Mouse (Mus musculus) embryonic facial prominence, embryonic 12.5 days (tissue): ENCODE data around the gene Ssc5d. TPM values are rescaled to one million over a fixed set of nuclear protein-coding genes. Genes with fewer than 3 reads are reported as not detected.
A peak's percentile ranks its signal among the peaks of the same experiment; 100 is the strongest.

Experiments used
- ATAC-seq: fragments of 200-750 bp; cut with Nextera tagmentation; 2 replicates; pipeline ENCODE4 v1.8.0; 2017; ENCODE audit not compliant: insufficient number of reproducible peaks, insufficient read depth, low FRiP score, low TSS enrichment
- H3K27ac ChIP-seq: fragments of 300-500 bp; sonication (generic); 2 replicates; pipeline ENCODE4 v1.5.1; 2016; ENCODE audit warnings: mild to moderate bottlenecking
- H3K27me3 ChIP-seq: fragments of 300-500 bp; sonication (generic); 2 replicates; pipeline ENCODE4 v1.6.1; 2016; ENCODE audit warnings: mild to moderate bottlenecking, moderate library complexity
- H3K36me3 ChIP-seq: fragments of 300-500 bp; sonication (generic); 2 replicates; pipeline ENCODE4 v1.6.1; 2016; ENCODE audit warnings: mild to moderate bottlenecking
- H3K4me1 ChIP-seq: fragments of 300-500 bp; sonication (generic); 2 replicates; pipeline ENCODE4 v1.6.1; 2016
- H3K4me2 ChIP-seq: fragments of 300-500 bp; sonication (generic); replicated peaks from 2 replicates; pipeline ENCODE4 v1.6.1; 2016; ENCODE audit warnings: mild to moderate bottlenecking, moderate library complexity
- H3K4me3 ChIP-seq: fragments of 300-500 bp; sonication (generic); 2 replicates; pipeline ENCODE4 v1.5.1; 2016; ENCODE audit warnings: mild to moderate bottlenecking
- H3K9ac ChIP-seq: fragments of 300-500 bp; sonication (generic); 2 replicates; pipeline ENCODE4 v1.6.1; 2016; ENCODE audit warnings: mild to moderate bottlenecking, moderate library complexity
- H3K9me3 ChIP-seq: fragments of 300-500 bp; sonication (generic); 2 replicates; pipeline ENCODE4 v1.6.1; 2016; ENCODE audit warnings: mild to moderate bottlenecking, moderate library complexity
- WGBS: fragments of 180-500 bp; shearing (Covaris S2); methylation state at CpG from one replicate; pipeline ENCODE4 v1.1.7; 2016; 5-methylcytosine and 5-hydroxymethylcytosine counted together
- polyA plus RNA-seq: library from polyadenylated mRNA; unstranded; fragments of >200 nt; fragmentation: Nextera tagmentation; extraction: Ambion mirVana; gene quantifications from 2 replicates; pipeline ENCODE4 v1.2.1, GENCODE M21; 2016

The Ssc5d gene
- polyA plus RNA-seq, 1 experiment from 2014 or later, result 1.6 TPM

- Histone ChIP-seq H3K27ac (no peak overlapping the region), H3K27me3 (no peaks in the 10 kb centered on the region), H3K9me3 (no peaks in the 10 kb centered on the region), H3K36me3 (no peaks in the 10 kb centered on the region), H3K4me2 (no peak overlapping the region), H3K9ac (no peak overlapping the region), H3K4me1 (no peaks in the 10 kb centered on the region), H3K4me3 (no peak overlapping the region)
- no peak for ATAC-seq
- 74% methylated on average over 10 of the region's 10 CpGs for WGBS
Observed at GRCm38 (mm10) chr7:4957361-4957760, 31.8 kb downstream of the Ssc5d start.

GRCm38 (mm10) chr7:4963527-4963926 is 37.9 kb downstream of the Ssc5d start:
- H3K9me3 ChIP-seq, result no peaks in the 10 kb centered on the region
- 70% methylated on average over 5 of the region's 5 CpGs for WGBS
- no peak overlapping the region for H3K4me3 ChIP-seq
- no peaks in the 10 kb centered on the region for H3K4me1 ChIP-seq
- H3K36me3 ChIP-seq, result no peaks in the 10 kb centered on the region
- H3K27me3 ChIP-seq, result no peaks in the 10 kb centered on the region
- H3K4me2 ChIP-seq, result no peak overlapping the region
- H3K9ac ChIP-seq, result no peak overlapping the region
- ATAC-seq, result no peak
- H3K27ac ChIP-seq, result no peak overlapping the region

- no peaks in the 10 kb centered on the region for H3K36me3 ChIP-seq
- no peak within 1 kb of the TSS for H3K4me3 ChIP-seq
- no peaks in the 10 kb centered on the region for H3K27me3 ChIP-seq
- peak within 1 kb of the TSS; percentile 10; the same call in 1 of the 2 replicates for H3K4me2 ChIP-seq
- H3K27ac ChIP-seq, result no peak within 1 kb of the TSS
- H3K9me3 ChIP-seq, result no peaks in the 10 kb centered on the region
- 5% methylated on average over 10 of the region's 10 CpGs for WGBS
- no peak within 1 kb of the TSS for H3K9ac ChIP-seq
- ATAC-seq, result peak; percentile 62
- no peaks in the 10 kb centered on the region for H3K4me1 ChIP-seq
Observed at GRCm38 (mm10) chr7:4964272-4964671, 38.7 kb downstream of the Ssc5d start, which contains the start of gene Sbk2. TSS of gene Sbk2 (minus strand) at chr7:4964406.

GRCm38 (mm10) chr7:4964988-4965387 is 39.4 kb downstream of the Ssc5d start:
- no peaks in the 10 kb centered on the region for H3K27me3 ChIP-seq
- H3K9ac ChIP-seq, result no peak overlapping the region
- H3K27ac ChIP-seq, result no peak overlapping the region
- no peaks in the 10 kb centered on the region for H3K9me3 ChIP-seq
- no peaks in the 10 kb centered on the region for H3K4me1 ChIP-seq
- ATAC-seq, result no peak
- no peak overlapping the region for H3K4me2 ChIP-seq
- H3K36me3 ChIP-seq, result no peaks in the 10 kb centered on the region
- 82% methylated on average over 5 of the region's 5 CpGs for WGBS
- no peak overlapping the region for H3K4me3 ChIP-seq

GRCm38 (mm10) chr7:4971068-4971467 is 45.5 kb downstream of the Ssc5d start, which contains the start of gene Sbk3:
TSS of gene Sbk3 (minus strand) at chr7:4971168.
- no peak within 1 kb of the TSS for H3K4me2 ChIP-seq
- H3K27me3 ChIP-seq, result no peaks in the 10 kb centered on the region
- H3K4me1 ChIP-seq, result no peaks in the 10 kb centered on the region
- no peak within 1 kb of the TSS for H3K27ac ChIP-seq
- H3K4me3 ChIP-seq, result no peak within 1 kb of the TSS
- ATAC-seq, result no peak
- WGBS, result 44% methylated on average over 6 of the region's 6 CpGs
- no peaks in the 10 kb centered on the region for H3K9me3 ChIP-seq
- no peaks in the 10 kb centered on the region for H3K36me3 ChIP-seq
- no peak within 1 kb of the TSS for H3K9ac ChIP-seq

- Histone ChIP-seq H3K4me1 (no peaks in the 10 kb centered on the region), H3K9me3 (no peaks in the 10 kb centered on the region), H3K27me3 (no peaks in the 10 kb centered on the region), H3K4me3 (no peak overlapping the region), H3K27ac (no peak overlapping the region), H3K4me2 (no peak overlapping the region), H3K36me3 (no peaks in the 10 kb centered on the region), H3K9ac (no peak overlapping the region)
- no peak for ATAC-seq
- 23% methylated on average over 7 of the region's 7 CpGs for WGBS
Observed at GRCm38 (mm10) chr7:4971710-4972109, 46.1 kb downstream of the Ssc5d start.

GRCm38 (mm10) chr7:4972321-4973047 is 46.9 kb downstream of the Ssc5d start:
- H3K36me3 ChIP-seq, result no peaks in the 10 kb centered on the region
- H3K9me3 ChIP-seq, result no peaks in the 10 kb centered on the region
- 66% methylated on average over 18 of the region's 18 CpGs for WGBS
- H3K4me2 ChIP-seq, result no peak overlapping the region
- no peak overlapping the region for H3K9ac ChIP-seq
- H3K27ac ChIP-seq, result no peak overlapping the region
- no peaks in the 10 kb centered on the region for H3K4me1 ChIP-seq
- H3K27me3 ChIP-seq, result no peaks in the 10 kb centered on the region
- ATAC-seq, result no peak
- H3K4me3 ChIP-seq, result no peak overlapping the region

GRCm38 (mm10) chr7:4975455-4975854 is 49.9 kb downstream of the Ssc5d start:
- no peak overlapping the region for H3K4me2 ChIP-seq
- no peaks in the 10 kb centered on the region for H3K36me3 ChIP-seq
- no peaks in the 10 kb centered on the region for H3K9me3 ChIP-seq
- ATAC-seq, result no peak
- H3K4me1 ChIP-seq, result no peaks in the 10 kb centered on the region
- H3K9ac ChIP-seq, result no peak overlapping the region
- WGBS, result 60% methylated on average over 4 of the region's 4 CpGs
- H3K27ac ChIP-seq, result no peak overlapping the region
- H3K4me3 ChIP-seq, result no peak overlapping the region
- H3K27me3 ChIP-seq, result no peaks in the 10 kb centered on the region

- Histone ChIP-seq H3K36me3 (no peaks in the 10 kb centered on the region), H3K9ac (no peak overlapping the region), H3K27ac (no peak overlapping the region), H3K9me3 (no peaks in the 10 kb centered on the region), H3K4me2 (no peak overlapping the region), H3K4me3 (no peak overlapping the region), H3K27me3 (no peaks in the 10 kb centered on the region), H3K4me1 (no peaks in the 10 kb centered on the region)
- ATAC-seq, result no peak
- WGBS, result 91% methylated on average over 7 of the region's 7 CpGs
Observed at GRCm38 (mm10) chr7:4976832-4977231, 51.2 kb downstream of the Ssc5d start.

- H3K36me3 ChIP-seq, result peaks cover 24% of the 10 kb centered on the region
- H3K27ac ChIP-seq, result no peak overlapping the region
- H3K9me3 ChIP-seq, result peaks cover 17% of the 10 kb centered on the region
- H3K4me2 ChIP-seq, result no peak overlapping the region
- peaks cover 6% of the 10 kb centered on the region for H3K27me3 ChIP-seq
- 0 out of 2 replicates have a peak, but pooled peaks cover under 1% of the 10 kb centered on the region for H3K4me1 ChIP-seq
- no peak overlapping the region for H3K4me3 ChIP-seq
- no peak overlapping the region for H3K9ac ChIP-seq
- no peak for ATAC-seq
- WGBS, result 69% methylated on average over 2 of the region's 2 CpGs
Observed at GRCm38 (mm10) chr7:4988250-4988649, 62.7 kb downstream of the Ssc5d start.

GRCm38 (mm10) chr7:4993347-4993998 is 67.9 kb downstream of the Ssc5d start:
- Histone ChIP-seq H3K9ac (no peak overlapping the region), H3K4me3 (peak overlapping the region; percentile 16; the same call in 1 of the 2 replicates), H3K4me1 (peaks cover 28% of the 10 kb centered on the region), H3K27me3 (peaks cover 24% of the 10 kb centered on the region), H3K4me2 (peak overlapping the region; percentile 71), H3K27ac (no peak overlapping the region), H3K36me3 (peaks cover 38% of the 10 kb centered on the region), H3K9me3 (peaks cover 28% of the 10 kb centered on the region)
- 37% methylated on average over 52 of the region's 55 CpGs for WGBS
- ATAC-seq, result no peak
